Mouse (Mus musculus): ENCODE data around the gene Lif. TPM values are rescaled to one million over a fixed set of nuclear protein-coding genes. Genes with fewer than 3 reads are reported as not detected.

The Lif gene
- total RNA-seq, 1 experiment, result 7.9 TPM

- H3K9me3 ChIP-seq (ENCODE audit: control insufficient read depth, insufficient read depth, low read depth, low read length), result no peaks in the 10 kb centered on the region
- H3K9ac ChIP-seq (ENCODE audit: insufficient read depth, low read depth, low read length, poor library complexity, severe bottlenecking), result no peak overlapping the region
- TF ChIP-seq HCFC1 (IDR thresholded peaks at IDR 0.05; ENCODE audit: borderline replicate concordance, insufficient read depth, low read length), result no peak
- TF ChIP-seq ZC3H11A (IDR thresholded peaks at IDR 0.05; ENCODE audit: borderline replicate concordance, low read depth, low read length), result no peak
- no peak for TF ChIP-seq CHD2 (IDR thresholded peaks at IDR 0.05; ENCODE audit: low read depth, low read length)
- TF ChIP-seq MAFK (IDR thresholded peaks at IDR 0.05; ENCODE audit: insufficient read depth, low read depth, low read length), result no peak
- TF ChIP-seq ZNF384 (IDR thresholded peaks at IDR 0.05; ENCODE audit: low read depth, low read length), result no peak
- DNase-seq (ENCODE audit: low read depth, low spot score), result no peak
- in situ Hi-C loops (cut with MboI; ENCODE audit: low sequenced_read_pairs in 2 of 2, unreplicated experiment in 2 of 2), result no loop called here
- H3K4me1 ChIP-seq (ENCODE audit: control insufficient read depth in 2 of 2, insufficient read depth in 2 of 2, low read length in 2 of 2, poor library complexity in 1 of 2), result peaks cover 4 to 15% of the 10 kb centered on the region in 2 experiments; a peak in 3 of 4 replicates
- no peak overlapping the region for H3K4me3 ChIP-seq (ENCODE audit: insufficient read depth in 1 of 2, low read depth in 1 of 2, low read length in 2 of 2, poor library complexity in 1 of 2, severe bottlenecking in 1 of 2)
- no peak overlapping the region for H3K27ac ChIP-seq (ENCODE audit: insufficient read depth, low read depth, low read length, poor library complexity, severe bottlenecking)
- no peaks in the 10 kb centered on the region for H3K36me3 ChIP-seq (ENCODE audit: control insufficient read depth, insufficient read depth, low read length, poor library complexity, severe bottlenecking)
These were observed 54.8 kb downstream of the Lif start for GRCm38 (mm10) chr11:4312180-4312579.

GRCm38 (mm10) chr11:4317287-4317686, 59.9 kb downstream of the Lif start:
- no peak overlapping the region for H3K27ac ChIP-seq (ENCODE audit: insufficient read depth, low read depth, low read length, poor library complexity, severe bottlenecking)
- H3K4me1 ChIP-seq (ENCODE audit: control insufficient read depth in 2 of 2, insufficient read depth in 2 of 2, low read length in 2 of 2, poor library complexity in 1 of 2), result peaks cover 3 to 4% of the 10 kb centered on the region in 2 experiments; a peak in 1 of 4 replicates
- in situ Hi-C loops (cut with MboI; ENCODE audit: low sequenced_read_pairs in 2 of 2, unreplicated experiment in 2 of 2), result no loop called here
- no peaks in the 10 kb centered on the region for H3K36me3 ChIP-seq (ENCODE audit: control insufficient read depth, insufficient read depth, low read length, poor library complexity, severe bottlenecking)
- H3K4me3 ChIP-seq (ENCODE audit: insufficient read depth in 1 of 2, low read depth in 1 of 2, low read length in 2 of 2, poor library complexity in 1 of 2, severe bottlenecking in 1 of 2), result no peak overlapping the region
- no peaks in the 10 kb centered on the region for H3K9me3 ChIP-seq (ENCODE audit: control insufficient read depth, insufficient read depth, low read depth, low read length)
- DNase-seq (ENCODE audit: low read depth, low spot score), result no peak
- no peak overlapping the region for H3K9ac ChIP-seq (ENCODE audit: insufficient read depth, low read depth, low read length, poor library complexity, severe bottlenecking)
- TF ChIP-seq ZNF384 (IDR thresholded peaks at IDR 0.05; ENCODE audit: low read depth, low read length) (no peak), ZC3H11A (IDR thresholded peaks at IDR 0.05; ENCODE audit: borderline replicate concordance, low read depth, low read length) (no peak), MAFK (IDR thresholded peaks at IDR 0.05; ENCODE audit: insufficient read depth, low read depth, low read length) (no peak), CHD2 (IDR thresholded peaks at IDR 0.05; ENCODE audit: low read depth, low read length) (no peak), HCFC1 (IDR thresholded peaks at IDR 0.05; ENCODE audit: borderline replicate concordance, insufficient read depth, low read length) (no peak)

GRCm38 (mm10) chr11:4318011-4318410, 60.7 kb downstream of the Lif start:
- H3K4me3 ChIP-seq (ENCODE audit: insufficient read depth in 1 of 2, low read depth in 1 of 2, low read length in 2 of 2, poor library complexity in 1 of 2, severe bottlenecking in 1 of 2), result no peak overlapping the region
- no peak for DNase-seq (ENCODE audit: low read depth, low spot score)
- in situ Hi-C loops (cut with MboI; ENCODE audit: low sequenced_read_pairs in 2 of 2, unreplicated experiment in 2 of 2), result no loop called here
- H3K36me3 ChIP-seq (ENCODE audit: control insufficient read depth, insufficient read depth, low read length, poor library complexity, severe bottlenecking), result no peaks in the 10 kb centered on the region
- H3K9ac ChIP-seq (ENCODE audit: insufficient read depth, low read depth, low read length, poor library complexity, severe bottlenecking), result no peak overlapping the region
- H3K4me1 ChIP-seq (ENCODE audit: control insufficient read depth in 2 of 2, insufficient read depth in 2 of 2, low read length in 2 of 2, poor library complexity in 1 of 2), result peaks cover 3 to 4% of the 10 kb centered on the region in 2 experiments; a peak in 1 of 4 replicates
- no peak overlapping the region for H3K27ac ChIP-seq (ENCODE audit: insufficient read depth, low read depth, low read length, poor library complexity, severe bottlenecking)
- TF ChIP-seq HCFC1 (IDR thresholded peaks at IDR 0.05; ENCODE audit: borderline replicate concordance, insufficient read depth, low read length) (no peak), ZNF384 (IDR thresholded peaks at IDR 0.05; ENCODE audit: low read depth, low read length) (no peak), CHD2 (IDR thresholded peaks at IDR 0.05; ENCODE audit: low read depth, low read length) (no peak)
- no peaks in the 10 kb centered on the region for H3K9me3 ChIP-seq (ENCODE audit: control insufficient read depth, insufficient read depth, low read depth, low read length)

- Histone ChIP-seq H3K36me3 (ENCODE audit: control insufficient read depth, insufficient read depth, low read length, poor library complexity, severe bottlenecking) (no peaks in the 10 kb centered on the region), H3K27ac (ENCODE audit: insufficient read depth, low read depth, low read length, poor library complexity, severe bottlenecking) (no peak overlapping the region), H3K4me1 (ENCODE audit: control insufficient read depth in 2 of 2, insufficient read depth in 2 of 2, low read length in 2 of 2, poor library complexity in 1 of 2) (peaks cover 3 to 7% of the 10 kb centered on the region in 2 experiments; a peak in 1 of 4 replicates), H3K9me3 (ENCODE audit: control insufficient read depth, insufficient read depth, low read depth, low read length) (no peaks in the 10 kb centered on the region), H3K4me3 (ENCODE audit: insufficient read depth in 1 of 2, low read depth in 1 of 2, low read length in 2 of 2, poor library complexity in 1 of 2, severe bottlenecking in 1 of 2) (no peak overlapping the region), H3K9ac (ENCODE audit: insufficient read depth, low read depth, low read length, poor library complexity, severe bottlenecking) (no peak overlapping the region)
- in situ Hi-C loops (cut with MboI; ENCODE audit: low sequenced_read_pairs in 2 of 2, unreplicated experiment in 2 of 2), result no loop called here
- no peak for DNase-seq (ENCODE audit: low read depth, low spot score)
- no peak for TF ChIP-seq ZNF384 (IDR thresholded peaks at IDR 0.05; ENCODE audit: low read depth, low read length)
- no peak for TF ChIP-seq MAFK (IDR thresholded peaks at IDR 0.05; ENCODE audit: insufficient read depth, low read depth, low read length)
- no peak for TF ChIP-seq HCFC1 (IDR thresholded peaks at IDR 0.05; ENCODE audit: borderline replicate concordance, insufficient read depth, low read length)
- TF ChIP-seq ZC3H11A (IDR thresholded peaks at IDR 0.05; ENCODE audit: borderline replicate concordance, low read depth, low read length), result no peak
- no peak for TF ChIP-seq CHD2 (IDR thresholded peaks at IDR 0.05; ENCODE audit: low read depth, low read length)
These were observed 62.0 kb downstream of the Lif start for GRCm38 (mm10) chr11:4319212-4319955.

Data from ES-E14 (cell line).